Mouse (Mus musculus) liver, embryonic 14.5 days (tissue): Measurements from ENCODE around the gene Pde8a. TPM values are rescaled to one million over a fixed set of nuclear protein-coding genes. Genes with fewer than 3 reads are reported as not detected.

Experiments
- ATAC-seq: fragments of 200-750 bp; cut with Nextera tagmentation; 2 replicates; pipeline ENCODE4 v1.8.0; 2017; ENCODE audit warnings: moderate number of reproducible peaks, mild to moderate bottlenecking, moderate library complexity; ENCODE audit not compliant: insufficient read depth
- DNase-seq, 3 experiments: peaks; one replicate each; pipeline ENCODE4 v3.0.0-alpha.2; 2012 to 2013; ENCODE audit warnings: low read depth in 3 of 3, low spot score in 3 of 3
- H3K27ac ChIP-seq: fragments of 300-500 bp; sonication (generic); 2 replicates; pipeline ENCODE4 v1.5.1; 2014; ENCODE audit warnings: moderate library complexity, mild to moderate bottlenecking, control low read depth, inconsistent platforms
- H3K27me3 ChIP-seq: fragments of 300-500 bp; sonication (generic); 2 replicates; pipeline ENCODE4 v1.6.1; 2014; ENCODE audit warnings: mild to moderate bottlenecking, low read length, moderate library complexity; ENCODE audit not compliant: control insufficient read depth, insufficient read depth
- H3K36me3 ChIP-seq: fragments of 300-500 bp; sonication (generic); replicated peaks from 2 replicates; pipeline ENCODE4 v1.6.1; 2014; ENCODE audit warnings: low read depth; ENCODE audit not compliant: control insufficient read depth, insufficient read depth
- H3K4me1 ChIP-seq, 2 experiments: fragments of 200-500 bp in 1 of 2; fragments of 300-500 bp in 1 of 2; sonication (generic) in 1 of 2; replicated peaks; 2 replicates each; pipeline ENCODE4 v1.6.1; 2012 to 2014; ENCODE audit warnings: antibody characterized with exemption in 1 of 2, inconsistent platforms in 1 of 2, low read length in 1 of 2; ENCODE audit not compliant: control insufficient read depth in 2 of 2, insufficient read depth in 2 of 2
- H3K4me2 ChIP-seq: fragments of 300-500 bp; sonication (generic); 2 replicates; pipeline ENCODE4 v1.6.1; 2014; ENCODE audit warnings: low read depth, mild to moderate bottlenecking, control low read depth, moderate library complexity
- H3K4me3 ChIP-seq, 2 experiments: fragments of 200-500 bp in 1 of 2; fragments of 300-500 bp in 1 of 2; sonication (generic) in 1 of 2; 2 replicates each; pipeline ENCODE4 v1.5.1; 2012 to 2014; ENCODE audit warnings: low read depth in 2 of 2, low read length in 2 of 2, mild to moderate bottlenecking in 2 of 2, control low read depth in 1 of 2, inconsistent platforms in 1 of 2, moderate library complexity in 1 of 2; ENCODE audit not compliant: insufficient read depth in 1 of 2
- H3K9ac ChIP-seq: fragments of 300-500 bp; sonication (generic); replicated peaks from 2 replicates; pipeline ENCODE4 v1.6.1; 2014; ENCODE audit warnings: mild to moderate bottlenecking, control low read depth, moderate library complexity
- H3K9me3 ChIP-seq: fragments of 300-500 bp; sonication (generic); 2 replicates; pipeline ENCODE4 v1.6.1; 2016; ENCODE audit warnings: low read length, mixed read lengths; ENCODE audit not compliant: control insufficient read depth
- CTCF ChIP-seq: IDR thresholded peaks from 2 replicates; pipeline ENCODE4 v1.5.1; 2016; ENCODE audit warnings: antibody characterized with exemption, low read depth, control low read depth
- EP300 ChIP-seq: IDR thresholded peaks from 2 replicates; pipeline ENCODE4 v1.6.1; 2016; ENCODE audit warnings: antibody characterized with exemption, low read depth
- WGBS: fragments of 180-500 bp; shearing (Covaris S2); extraction: QIAGEN DNeasy Blood & Tissue Kit; methylation state at CpG from one replicate; pipeline ENCODE4 v1.1.7; 2014; ENCODE audit not compliant: insufficient replicate concordance; 5-methylcytosine and 5-hydroxymethylcytosine counted together
- polyA plus RNA-seq, 2 experiments: library from polyadenylated mRNA; depleted of rRNA in 1 of 2; stranded (reverse) in 1 of 2; unstranded in 1 of 2; fragments of >200 nt; fragmentation: Nextera tagmentation in 1 of 2; extraction: Ambion mirVana in 1 of 2; gene quantifications; 2 replicates each; pipeline versions ENCODE4 v1.2.1 to v1.2.3; 2012 to 2014

The Pde8a gene
- polyA plus RNA-seq, 2 experiments = 1.5 to 1.7 TPM

DNA sequence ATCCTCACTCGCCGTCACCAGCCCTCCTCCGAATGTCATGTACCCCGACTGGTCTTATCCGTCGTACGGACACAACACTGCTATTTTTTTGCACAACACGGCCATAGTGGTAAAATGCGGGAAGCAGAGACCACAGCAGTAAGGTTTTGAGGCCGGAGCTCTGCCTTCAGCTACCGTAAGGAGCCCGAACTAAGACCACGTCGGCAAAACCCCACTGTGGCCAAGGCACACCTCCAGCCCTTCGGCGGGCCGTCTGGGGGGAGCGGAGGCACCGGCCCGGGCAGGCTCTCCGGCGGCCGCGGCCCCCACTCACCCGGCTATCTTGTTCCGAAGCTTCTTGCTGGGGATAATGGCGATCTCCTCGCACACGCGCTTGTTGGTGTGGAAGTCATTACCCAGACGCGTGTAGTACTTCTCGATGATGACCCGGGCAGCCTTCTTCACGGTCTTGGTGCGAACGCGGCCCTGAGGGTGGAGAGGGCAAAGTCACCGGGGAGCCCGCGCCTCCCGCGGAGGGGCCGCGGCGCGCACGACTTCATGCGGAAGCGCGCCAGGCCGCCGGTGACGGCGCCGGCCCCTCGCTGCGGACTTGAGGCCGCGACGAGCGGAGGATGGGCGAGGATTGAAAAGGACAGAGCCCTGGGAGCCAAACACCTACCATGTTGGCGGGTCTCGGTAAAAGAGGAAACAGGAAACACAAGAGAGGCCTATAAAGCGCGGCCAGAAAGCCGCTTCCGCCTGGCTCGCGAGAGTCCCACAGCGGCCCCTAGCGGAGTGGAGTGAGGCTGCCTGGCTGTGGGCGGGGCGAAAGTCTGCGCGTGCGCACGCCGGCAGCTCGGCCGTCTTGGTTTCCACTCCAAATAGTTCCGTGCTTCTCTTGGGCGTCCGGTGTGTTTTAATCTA lies 131.4 kb downstream of the Pde8a start, which contains the start of gene Rps17:
Gene Rps17 (minus strand): TSS at position 711 of the 903 bp plus-strand sequence.
- Histone ChIP-seq H3K9me3 (no peaks in the 10 kb centered on the region), H3K36me3 (peaks cover 36% of the 10 kb centered on the region), H3K27ac (peak within 1 kb of the TSS; percentile 67), H3K27me3 (no peaks in the 10 kb centered on the region), H3K4me3 (peak within 1 kb of the TSS; percentile 95), H3K9ac (peak within 1 kb of the TSS; percentile 99), H3K4me1 (peaks cover 7 to 21% of the 10 kb centered on the region in 2 experiments; a peak in 3 of 4 replicates), H3K4me2 (peak within 1 kb of the TSS; percentile 90)
- peak; percentile 81 for ATAC-seq
- under 1% methylated on average over 85 of the region's 85 CpGs for WGBS
- DNase-seq = peak; percentile 82 to 88 (median 85)
- TF ChIP-seq EP300 (no peak), CTCF (peak; percentile 97)

DNA sequence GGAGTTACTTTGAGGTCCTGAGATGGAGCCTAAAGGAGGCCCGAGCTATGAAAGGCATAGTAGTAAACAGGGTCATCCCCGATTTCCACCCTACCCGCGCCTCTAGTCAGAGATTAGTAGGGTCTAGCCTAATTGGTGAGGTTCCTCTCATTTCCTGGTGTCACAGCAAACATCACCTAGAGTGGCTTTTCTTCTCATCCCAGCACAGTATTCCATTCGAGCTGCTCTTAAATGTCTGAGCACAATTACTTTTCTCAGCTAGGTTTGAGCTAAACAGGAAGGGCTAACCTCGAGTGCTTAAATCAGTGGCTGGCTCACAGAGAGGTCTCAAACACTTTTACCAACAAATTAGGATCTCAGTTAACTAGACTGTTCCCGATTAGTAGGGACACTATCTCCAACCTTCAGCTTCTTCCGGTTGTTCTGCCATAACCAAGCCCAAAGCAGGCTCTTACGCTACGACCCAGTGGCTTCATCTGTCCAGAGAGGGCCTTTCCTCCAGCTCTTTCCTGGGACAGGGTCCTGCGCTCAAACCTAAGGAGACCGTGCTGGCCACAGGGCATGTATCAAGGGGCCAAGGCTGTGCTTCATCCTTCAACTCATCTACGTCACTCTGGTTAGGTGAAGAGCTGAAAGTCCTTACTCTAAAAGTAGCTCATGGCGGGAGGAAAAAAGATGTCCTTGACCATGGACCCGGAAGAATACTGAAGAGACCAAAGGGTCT lies 132.2 kb downstream of the Pde8a start:
- TF ChIP-seq EP300 (no peak), CTCF (no peak)
- Histone ChIP-seq H3K4me1 (peaks cover 7 to 21% of the 10 kb centered on the region in 2 experiments; a peak in 3 of 4 replicates), H3K4me2 (peak overlapping the region; percentile 90), H3K9me3 (no peaks in the 10 kb centered on the region), H3K27me3 (no peaks in the 10 kb centered on the region), H3K9ac (peak overlapping the region; percentile 65), H3K36me3 (peaks cover 33% of the 10 kb centered on the region), H3K4me3 (peak overlapping the region; percentile 85 to 95), H3K27ac (no peak overlapping the region)
- ATAC-seq = no peak
- WGBS = 51% methylated on average over 15 of the region's 15 CpGs
- no peak for DNase-seq

DNA sequence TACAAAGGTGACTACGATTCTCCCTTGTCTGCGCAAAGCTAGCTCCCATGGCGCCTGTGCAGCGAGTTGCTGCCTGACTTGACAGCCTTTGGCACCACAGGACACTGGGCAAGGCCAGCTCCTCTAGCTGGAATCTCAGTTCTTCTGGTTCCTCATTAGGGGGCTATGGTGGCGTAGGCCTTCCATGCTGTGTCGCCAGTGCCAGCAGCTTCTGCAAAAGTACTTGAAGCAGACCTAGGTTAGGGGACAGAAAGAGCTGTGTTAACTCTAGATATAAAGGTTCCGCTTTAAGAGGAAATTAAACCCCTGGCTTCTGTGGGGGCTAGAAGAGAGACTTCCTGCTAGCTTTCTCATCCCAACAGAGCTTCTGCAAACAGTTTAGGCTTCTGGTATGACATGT lies 134.8 kb downstream of the Pde8a start:
- no peaks in the 10 kb centered on the region for H3K9me3 ChIP-seq
- no peak overlapping the region for H3K4me2 ChIP-seq
- peaks cover 8% of the 10 kb centered on the region for H3K36me3 ChIP-seq
- WGBS = 57% methylated on average over 7 of the region's 7 CpGs
- DNase-seq (no peak), ATAC-seq (no peak)
- H3K4me1 ChIP-seq = peaks cover 4 to 13% of the 10 kb centered on the region in 2 experiments; a peak in 3 of 4 replicates
- no peak for TF ChIP-seq EP300
- no peaks in the 10 kb centered on the region for H3K27me3 ChIP-seq
- H3K9ac ChIP-seq = no peak overlapping the region
- H3K4me3 ChIP-seq = no peak overlapping the region
- no peak overlapping the region for H3K27ac ChIP-seq

DNA sequence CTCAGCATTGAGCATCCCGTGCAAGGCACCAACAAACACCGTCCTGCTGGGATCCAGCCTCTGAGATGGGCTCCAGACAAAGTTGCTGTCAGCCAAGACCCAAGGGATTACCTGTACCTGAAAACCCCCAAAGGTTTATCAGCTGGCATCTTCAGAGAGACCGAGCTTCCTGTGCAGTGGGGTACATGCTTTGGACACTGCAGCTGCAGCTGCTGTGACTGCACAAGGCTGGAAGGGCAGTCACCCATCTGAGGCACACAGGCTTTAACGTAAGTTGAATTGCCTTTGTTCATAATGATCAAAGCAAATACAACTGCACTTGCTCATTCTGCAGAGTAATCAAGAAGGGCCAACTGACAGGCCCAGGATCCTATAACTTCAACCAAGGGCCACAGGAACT lies 138.4 kb downstream of the Pde8a start:
- whole genome bisulfite sequencing = 61% methylated on average over 4 of the region's 4 CpGs
- no peak for TF ChIP-seq CTCF
- TF ChIP-seq EP300 = no peak
- no peak overlapping the region for H3K9ac ChIP-seq
- no peaks in the 10 kb centered on the region for H3K4me1 ChIP-seq
- H3K9me3 ChIP-seq = no peaks in the 10 kb centered on the region
- H3K4me2 ChIP-seq = no peak overlapping the region
- H3K27ac ChIP-seq = no peak overlapping the region
- no peak overlapping the region for H3K4me3 ChIP-seq
- ATAC-seq = no peak
- H3K27me3 ChIP-seq = no peaks in the 10 kb centered on the region
- DNase-seq = no peak
- H3K36me3 ChIP-seq = no peaks in the 10 kb centered on the region

DNA sequence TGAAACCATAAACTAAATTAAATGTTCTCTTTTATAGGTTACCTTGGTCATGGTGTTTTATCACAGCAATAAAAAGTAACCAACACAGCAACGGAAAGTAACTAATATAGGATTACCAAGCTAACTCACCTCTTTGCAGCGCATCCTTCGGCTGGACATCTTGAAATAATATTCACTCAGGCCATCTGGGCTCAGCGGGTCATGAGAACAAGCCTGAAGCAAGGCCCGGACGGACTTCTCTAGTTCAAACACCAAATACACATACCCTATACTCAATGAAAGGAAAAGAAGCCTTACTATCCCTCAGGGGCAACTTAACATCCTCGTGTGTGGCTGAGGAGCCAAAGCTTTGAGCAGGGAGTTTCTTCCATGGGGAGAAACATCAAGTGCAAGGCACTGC lies 142.3 kb downstream of the Pde8a start:
- no peaks in the 10 kb centered on the region for H3K4me1 ChIP-seq
- no peak overlapping the region for H3K4me2 ChIP-seq
- no peaks in the 10 kb centered on the region for H3K27me3 ChIP-seq
- 56% methylated on average over 7 of the region's 7 CpGs for WGBS
- ATAC-seq (no peak), DNase-seq (no peak)
- no peaks in the 10 kb centered on the region for H3K36me3 ChIP-seq
- H3K9ac ChIP-seq = no peak overlapping the region
- H3K27ac ChIP-seq = no peak overlapping the region
- H3K4me3 ChIP-seq = no peak overlapping the region
- TF ChIP-seq EP300 (no peak), CTCF (no peak)
- no peaks in the 10 kb centered on the region for H3K9me3 ChIP-seq
